Mouse (Mus musculus): ENCODE data around the gene Nsmf.

The Nsmf gene

DNA sequence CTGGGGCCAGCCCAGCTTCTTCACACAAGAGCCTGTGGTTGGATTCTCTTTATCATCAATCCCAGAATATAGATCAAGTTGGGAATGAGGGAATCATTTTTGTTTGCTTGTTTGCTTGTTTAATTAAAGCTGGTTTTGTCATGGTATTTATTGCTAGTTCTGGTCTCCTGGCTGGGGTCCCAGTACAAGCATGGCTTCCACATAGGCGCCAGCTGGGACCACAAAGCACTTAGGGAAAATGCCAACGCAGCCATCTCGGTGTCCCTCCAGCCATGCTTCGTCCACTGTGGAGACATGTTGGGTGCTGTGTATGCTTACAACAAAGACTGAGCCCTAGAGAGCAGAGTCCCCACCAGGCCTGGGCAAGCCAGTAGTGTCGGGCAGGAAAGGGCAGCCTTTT, 31.4 kb downstream of the Nsmf start:
- no peak for DNase-seq (ENCODE audit: low spot score)

DNA sequence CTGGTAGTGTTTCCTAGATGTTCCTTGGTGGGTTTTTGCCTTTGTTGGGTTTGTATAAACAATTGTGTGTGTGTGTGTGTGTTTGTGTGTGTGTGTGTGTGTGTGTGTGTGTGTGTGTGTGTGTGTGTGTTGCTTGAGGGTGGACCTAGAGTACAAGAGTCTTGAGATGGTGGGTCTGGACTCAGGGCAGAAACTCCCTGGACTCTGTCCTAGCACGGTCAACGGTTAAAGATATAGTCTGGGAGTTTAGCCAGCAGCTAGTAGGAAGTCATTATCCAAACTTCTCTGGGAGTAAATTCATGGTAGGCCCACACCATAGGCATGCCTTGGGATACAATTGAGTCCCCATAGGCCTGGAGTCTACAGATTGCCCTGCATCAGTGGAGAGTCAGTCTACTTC, 33.7 kb downstream of the Nsmf start:
- no peak for DNase-seq (ENCODE audit: low spot score)

GRCm38 (mm10) chr2:25088636-25089035, 34.5 kb downstream of the Nsmf start:
- DNase-seq (ENCODE audit: low spot score): no peak

GRCm38 (mm10) chr2:25094785-25095108, 40.6 kb downstream of the Nsmf start:
- no peak for DNase-seq (ENCODE audit: low spot score)

DNA sequence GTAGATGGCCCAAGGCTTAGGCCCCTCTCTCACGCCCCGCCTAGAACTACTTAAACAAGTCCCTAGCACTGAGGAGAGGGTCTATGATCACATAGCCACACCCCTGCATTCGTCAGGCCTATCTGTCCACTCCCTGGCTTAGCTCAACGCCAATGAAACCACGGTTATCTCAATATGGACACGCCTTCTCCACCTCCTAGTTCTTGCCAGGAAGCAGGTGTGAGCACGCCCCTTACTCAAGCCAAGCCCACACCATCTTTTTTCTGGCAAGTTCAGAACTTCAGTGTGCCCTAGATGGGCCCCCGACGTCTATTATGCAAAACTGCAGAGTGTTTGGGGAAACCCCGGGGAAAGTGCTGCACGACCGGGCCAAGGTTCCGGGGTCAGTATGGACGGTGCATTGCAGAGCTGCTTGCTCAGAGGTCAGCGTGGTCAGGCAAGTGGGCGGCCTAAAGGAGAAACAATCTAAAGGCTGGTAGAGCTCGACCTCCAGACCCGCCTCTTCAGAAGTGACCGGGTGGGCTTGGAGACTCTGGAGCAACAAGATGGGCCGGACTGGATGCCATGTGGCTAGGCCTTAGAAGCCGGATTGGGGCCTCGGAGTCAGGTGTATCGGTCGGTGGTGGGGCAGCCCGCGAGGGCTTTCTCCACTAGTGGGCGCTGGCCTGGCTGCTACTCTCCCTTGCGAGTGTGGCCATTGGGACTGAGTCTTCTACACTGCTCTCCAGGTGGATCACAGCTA, 41.1 kb downstream of the Nsmf start, which contains the start of gene Noxa1:
Gene Noxa1, minus strand, starts transcription at position 41 of the 742 bp plus-strand sequence.
- DNase-seq (ENCODE audit: low spot score): peak; percentile 68

DNA sequence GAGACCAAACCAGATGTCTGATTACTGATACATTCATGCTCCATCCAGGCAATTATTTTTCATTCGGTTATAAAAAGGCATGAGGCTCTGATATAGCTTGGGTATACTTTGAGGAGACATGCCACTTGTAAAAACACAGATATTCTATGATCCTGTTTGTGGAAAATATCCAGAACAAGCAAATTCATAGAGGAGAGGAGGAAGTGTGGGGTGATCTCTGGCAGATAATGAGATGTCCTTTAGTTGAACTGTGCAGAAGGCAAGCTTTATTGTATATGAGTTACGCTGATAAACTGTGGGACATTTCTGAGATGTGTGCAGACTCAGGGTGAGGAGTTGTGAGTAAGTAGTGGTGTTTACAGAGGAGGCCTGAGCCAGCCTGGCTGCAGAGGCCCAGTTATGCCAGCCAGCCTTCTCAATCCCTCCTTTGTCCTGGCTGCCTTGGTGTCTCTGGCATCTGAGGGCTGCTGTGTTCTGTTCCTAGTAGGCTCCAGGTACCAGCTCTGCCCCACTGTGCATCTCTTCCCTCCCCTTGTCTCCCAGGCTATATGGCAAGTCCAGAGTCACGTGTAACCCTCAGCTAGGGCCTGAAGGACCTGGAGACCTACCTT, 44.0 kb downstream of the Nsmf start:
- no peak for DNase-seq (ENCODE audit: low spot score)

- peak; percentile 72 for DNase-seq (ENCODE audit: low spot score)
Measured at GRCm38 (mm10) chr2:25098956-25099355, 44.8 kb downstream of the Nsmf start.

DNA sequence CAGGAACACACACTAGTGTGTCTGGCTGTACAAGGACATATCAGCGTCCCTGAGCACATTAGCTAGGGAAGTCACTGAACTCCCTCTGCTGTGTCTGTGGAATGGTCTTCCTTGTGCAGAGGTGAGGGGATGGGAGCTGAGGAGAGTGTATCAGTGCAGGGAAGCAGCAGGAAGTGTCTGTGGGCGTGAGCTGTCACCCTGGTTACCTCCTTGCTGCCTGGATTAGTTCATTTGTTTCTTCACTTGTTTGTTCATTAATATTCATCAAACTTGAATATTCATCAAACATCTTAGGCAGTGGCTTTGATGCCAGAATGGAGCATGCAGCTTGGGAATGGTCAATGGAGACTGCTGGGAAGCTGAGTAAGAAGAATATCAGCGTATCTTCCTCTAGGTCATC, 45.5 kb downstream of the Nsmf start:
- no peak for DNase-seq (ENCODE audit: low spot score)

DNA sequence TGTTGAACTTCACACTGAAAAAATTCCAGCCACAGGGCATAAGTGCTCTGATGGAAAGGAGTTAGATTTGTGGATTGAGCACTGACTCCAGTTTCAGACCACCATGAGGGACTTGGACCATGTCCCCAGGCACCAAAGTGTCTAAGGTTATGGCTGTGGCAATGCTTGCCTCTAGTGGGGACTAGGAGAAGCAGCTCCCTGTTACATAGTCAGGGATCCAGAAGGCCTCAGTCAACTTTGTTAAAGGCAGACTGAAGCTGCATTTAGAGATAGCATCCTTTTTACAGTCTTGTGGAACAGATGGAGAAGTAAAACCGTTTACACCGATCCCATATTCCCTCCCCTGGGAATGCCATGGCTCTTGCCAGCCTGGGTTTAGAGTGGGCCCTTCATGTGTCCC, 50.0 kb downstream of the Nsmf start:
- DNase-seq (ENCODE audit: low spot score): no peak

GRCm38 (mm10) chr2:25106045-25106444, 51.9 kb downstream of the Nsmf start:
- no peak for DNase-seq (ENCODE audit: low spot score)

GRCm38 (mm10) chr2:25109487-25109886, 55.3 kb downstream of the Nsmf start:
- no peak for DNase-seq (ENCODE audit: low spot score)

GRCm38 (mm10) chr2:25110505-25111183, 56.5 kb downstream of the Nsmf start:
- peak; percentile 46 for DNase-seq (ENCODE audit: low spot score)

DNA sequence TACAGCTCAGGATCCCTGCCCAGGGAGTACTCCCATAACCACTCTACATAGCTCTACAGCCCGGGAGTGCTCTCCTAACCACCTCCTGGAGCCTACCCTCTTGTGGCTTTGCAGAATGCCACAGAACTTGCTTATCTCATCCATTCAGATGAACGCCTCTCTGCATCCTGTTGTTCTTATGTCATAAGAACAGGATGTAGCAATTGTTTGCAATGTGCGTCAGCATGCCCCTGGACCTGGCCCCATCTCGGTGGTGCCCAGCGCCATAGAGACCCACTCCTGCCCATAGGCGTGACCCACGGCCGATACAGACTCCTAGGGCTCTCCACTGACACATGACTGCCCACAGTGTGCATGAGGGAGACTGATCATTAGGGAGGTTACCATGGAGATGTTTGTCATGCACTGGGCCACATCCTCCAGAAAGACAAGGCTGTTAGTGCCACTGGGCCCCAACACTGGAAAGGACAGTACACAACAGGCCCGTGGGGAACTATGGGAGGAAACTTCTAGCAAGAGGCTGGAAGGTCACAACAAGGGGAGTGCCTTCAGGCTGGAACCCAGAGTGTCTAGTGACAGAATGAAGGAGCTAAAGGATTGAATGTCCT, 57.1 kb downstream of the Nsmf start:
- DNase-seq (ENCODE audit: low spot score): peak; percentile 32
